Mouse (Mus musculus) frontal cortex, postnatal 14 days (tissue): ENCODE measurements around the gene Rplp2.
"Not testable (repeated sequence)": the region's sequence is repeated elsewhere in the genome, so short reads cannot be mapped to it uniquely, and the experiment has no call there.

Experiments
- DNase-seq, 2 experiments: peaks; one replicate each; pipeline ENCODE4 v3.0.0; 2022; ENCODE audit warnings: low spot score in 2 of 2

Gene Rplp2

GRCm38 (mm10) chr7:141447110-141447991 lies at the start of gene Rplp2:
TSS of gene Rplp2 (plus strand) at chr7:141447370.
- peak; percentile 92 to 95 for DNase-seq

DNA sequence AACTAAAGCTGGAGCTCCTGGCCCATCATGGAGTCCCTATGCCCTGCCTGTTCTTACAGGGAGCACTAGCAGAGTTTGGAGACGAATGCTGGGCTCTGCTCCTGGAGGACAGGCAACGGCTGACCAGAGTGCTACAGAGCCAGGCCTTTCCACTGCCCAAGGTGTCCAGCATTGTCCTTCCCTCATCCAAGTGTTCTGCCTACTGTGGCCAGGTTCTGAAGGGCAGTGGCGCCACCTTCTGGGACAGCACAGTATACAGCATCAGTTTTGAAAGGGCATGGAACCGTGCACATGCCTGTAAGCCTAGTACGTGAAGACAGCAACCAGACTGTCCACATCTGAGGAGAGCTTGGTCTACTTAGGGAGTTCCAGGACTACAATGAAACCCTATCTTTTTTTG lies 43.9 kb upstream of the Rplp2 start:
- DNase-seq: no peak

DNA sequence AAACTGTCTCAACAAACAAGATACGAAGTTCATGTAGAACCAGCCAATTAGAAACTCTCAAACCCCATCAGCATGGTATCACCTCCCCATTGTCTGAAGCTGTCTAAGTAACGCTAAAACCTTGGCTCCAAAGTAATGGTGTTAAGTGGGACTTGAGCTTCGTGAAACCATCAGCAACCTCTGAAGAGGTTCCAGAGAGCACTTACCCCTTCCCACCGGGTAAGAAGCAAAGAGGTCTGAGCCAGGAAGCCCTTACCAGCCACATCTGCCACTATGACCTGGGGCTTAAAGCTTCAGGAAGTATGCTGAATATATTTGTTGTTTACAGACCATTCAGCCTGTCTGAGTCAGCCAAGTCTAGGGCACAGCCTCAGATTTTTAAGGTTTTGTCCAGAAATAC lies 41.7 kb upstream of the Rplp2 start:
- no peak for DNase-seq

- not testable (repeated sequence) for DNase-seq
Observed at GRCm38 (mm10) chr7:141407670-141408069, 39.5 kb upstream of the Rplp2 start.

- peak in 1 of 2 experiments; percentile 72 for DNase-seq
Observed at GRCm38 (mm10) chr7:141408833-141409232, 38.3 kb upstream of the Rplp2 start.

GRCm38 (mm10) chr7:141410631-141411030 lies 36.5 kb upstream of the Rplp2 start:
- DNase-seq: no peak

- no peak for DNase-seq
Observed at GRCm38 (mm10) chr7:141411667-141412066, 35.5 kb upstream of the Rplp2 start.

GRCm38 (mm10) chr7:141413331-141413730 lies 33.8 kb upstream of the Rplp2 start:
- no peak for DNase-seq

GRCm38 (mm10) chr7:141413809-141414584 lies 33.2 kb upstream of the Rplp2 start, which contains the start of gene Gatd1:
TSS of gene Gatd1 (minus strand) at chr7:141414136.
- peak; percentile 94 to 99 for DNase-seq

DNA sequence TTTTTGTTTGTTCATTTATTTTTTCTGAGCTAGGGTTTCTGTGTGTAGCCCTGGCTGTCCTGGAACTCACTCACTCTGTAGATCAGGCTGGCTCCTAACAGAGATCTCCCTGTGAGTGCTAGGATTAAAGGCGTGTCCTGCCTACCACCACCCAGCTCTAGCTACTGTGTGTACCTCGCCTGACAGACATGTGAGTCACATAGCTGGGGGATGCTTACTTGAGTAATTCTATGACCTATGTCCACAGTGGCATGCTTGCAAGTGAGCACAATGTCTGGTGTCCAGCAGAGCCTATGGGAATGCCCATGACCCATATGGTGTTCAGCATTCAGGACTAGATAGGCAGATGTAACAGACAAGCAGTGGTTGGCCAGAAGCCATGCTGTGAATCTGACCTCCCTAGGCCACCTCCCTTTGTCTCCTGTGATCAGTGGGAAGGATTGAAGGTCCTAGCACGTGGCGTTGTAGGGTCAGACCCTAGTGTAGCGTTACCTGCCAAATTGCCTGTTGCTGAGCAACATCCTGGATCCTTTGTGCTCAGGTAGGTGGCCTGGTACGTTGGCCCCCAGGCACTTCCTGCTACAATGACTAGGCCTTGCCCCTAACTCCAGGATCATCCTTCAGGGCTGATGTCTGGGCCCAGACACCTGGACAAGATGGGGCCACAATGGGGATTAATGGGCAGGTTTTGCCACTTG lies 30.9 kb upstream of the Rplp2 start:
- no peak for DNase-seq

DNA sequence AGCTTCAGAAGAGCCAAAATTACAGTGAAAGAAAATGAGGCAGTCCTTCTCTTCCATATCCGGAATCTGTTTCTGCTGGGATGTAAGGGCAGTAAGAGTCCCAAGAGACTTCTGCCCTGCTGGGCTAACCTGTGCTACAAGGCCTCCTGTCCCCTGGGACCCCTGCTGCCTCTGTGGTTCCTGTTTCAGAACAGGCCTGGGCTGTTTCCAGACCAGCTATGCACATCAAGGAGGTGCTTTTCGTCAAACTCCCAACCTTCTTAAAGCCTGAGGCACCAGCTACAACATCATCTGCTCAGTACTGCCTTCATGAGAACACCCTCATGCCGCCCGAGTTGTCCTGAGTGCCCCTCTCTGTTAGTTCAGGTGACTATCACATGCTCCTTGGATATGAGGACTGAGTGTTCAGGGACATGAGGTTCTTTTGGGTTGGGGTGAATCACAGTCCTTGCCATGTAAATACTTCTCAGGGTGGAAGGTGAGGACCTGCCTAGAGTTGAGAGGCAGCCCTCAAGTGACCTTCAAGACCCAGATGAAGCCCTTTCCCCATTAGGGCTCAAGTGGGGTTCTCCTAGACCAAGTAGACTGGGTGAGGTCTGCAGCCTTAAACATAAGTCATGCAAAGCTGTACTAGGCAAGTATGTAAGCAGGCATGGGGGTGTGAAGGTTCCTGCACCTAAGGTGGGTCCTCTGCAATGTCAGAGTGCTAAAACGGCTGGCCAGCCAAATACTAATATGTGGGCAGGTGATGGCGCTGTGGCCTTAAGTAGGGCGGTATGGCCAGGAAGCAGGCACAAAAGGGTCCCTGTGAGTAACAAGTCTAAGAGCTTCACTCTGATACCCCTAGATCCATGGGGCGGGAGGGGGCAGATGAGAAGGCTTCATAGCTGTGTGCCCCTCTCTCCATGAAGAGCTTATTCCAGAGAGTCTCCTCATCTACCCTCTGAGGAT lies 29.2 kb upstream of the Rplp2 start:
- DNase-seq: no peak

DNA sequence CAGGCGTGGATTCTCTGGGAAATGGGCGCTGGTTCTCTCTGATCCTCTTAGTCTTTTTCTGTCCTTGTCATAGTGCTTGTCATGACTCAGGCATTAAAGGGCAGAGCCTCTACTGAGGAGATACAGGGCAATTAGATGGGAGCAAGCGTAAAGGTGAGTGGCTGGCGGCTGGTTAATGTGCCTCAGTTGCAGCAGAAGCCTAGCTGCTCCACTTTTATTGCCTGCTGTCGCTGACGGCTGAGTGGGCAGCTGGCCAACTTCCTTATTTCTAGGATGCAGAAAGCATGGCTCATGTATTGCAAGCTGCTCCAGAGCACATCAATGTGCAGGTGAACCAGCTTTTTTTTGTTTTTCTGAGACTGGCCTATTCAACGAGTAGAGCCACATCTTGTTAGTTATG lies 28.2 kb upstream of the Rplp2 start:
- DNase-seq: no peak

GRCm38 (mm10) chr7:141420030-141420702 lies 27.0 kb upstream of the Rplp2 start:
- DNase-seq: no peak

- no peak for DNase-seq
Observed at GRCm38 (mm10) chr7:141423811-141424210, 23.4 kb upstream of the Rplp2 start.

DNA sequence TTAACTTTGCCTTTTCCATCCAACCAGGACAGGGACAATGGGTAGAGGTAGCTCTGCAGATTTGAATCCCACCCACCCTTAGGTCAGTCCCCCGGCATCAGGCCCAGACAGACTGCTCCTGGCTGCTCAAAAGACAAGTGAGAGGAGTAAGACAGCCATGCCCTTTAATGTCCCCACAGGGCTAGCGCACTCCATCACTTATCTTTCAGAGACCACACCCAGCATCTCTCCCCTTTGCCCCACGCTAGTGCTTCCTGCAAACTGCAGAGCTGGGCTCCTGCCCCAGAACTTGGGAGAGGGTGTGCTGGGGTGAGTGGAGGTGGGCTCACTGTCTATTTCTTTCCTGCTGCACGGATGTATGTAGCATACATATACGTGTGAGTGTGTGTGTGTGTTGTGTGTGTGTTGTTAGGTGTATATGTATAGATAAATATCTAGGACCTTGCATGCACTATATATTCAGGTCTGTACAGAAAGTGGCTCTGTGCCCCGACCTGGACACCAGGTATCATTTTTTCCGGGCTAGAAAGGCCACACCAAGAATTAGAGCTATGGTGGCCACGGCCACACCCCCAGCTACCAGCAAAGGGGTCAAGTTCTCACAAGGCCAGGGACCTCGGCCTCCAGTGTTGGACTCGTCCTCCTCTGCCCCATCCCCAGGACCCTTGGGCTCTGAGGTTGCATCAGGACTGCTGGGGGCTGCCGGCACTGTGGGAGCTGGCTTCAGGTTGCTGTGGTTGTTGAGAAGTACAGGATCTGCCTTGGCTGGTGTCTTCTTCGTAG lies 20.0 kb upstream of the Rplp2 start:
- DNase-seq: no peak

DNA sequence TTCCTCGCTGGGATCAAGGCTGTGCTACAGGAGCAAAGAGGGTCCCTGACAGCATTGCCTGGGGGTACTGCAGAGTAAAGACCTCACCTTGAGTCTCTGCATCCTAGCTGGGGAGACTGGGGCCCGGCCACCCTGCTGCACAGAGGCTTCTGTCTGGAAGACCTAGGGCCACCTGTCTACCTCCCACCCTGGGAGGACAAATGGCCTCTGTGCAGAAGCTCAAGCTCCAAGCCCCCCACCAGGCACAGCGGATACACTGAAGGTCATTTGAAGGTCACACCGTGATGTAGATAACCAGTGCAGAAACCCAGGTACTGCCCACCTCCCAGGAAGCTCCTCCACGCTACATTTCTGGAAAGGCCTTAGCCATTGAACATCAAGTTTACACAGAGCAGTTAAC lies 18.5 kb upstream of the Rplp2 start:
- DNase-seq: no peak

- DNase-seq: peak; percentile 82 to 87
Observed at GRCm38 (mm10) chr7:141429310-141429709, 17.9 kb upstream of the Rplp2 start, which contains the start of gene Cend1. TSS of gene Cend1 (minus strand) at chr7:141429491.

DNA sequence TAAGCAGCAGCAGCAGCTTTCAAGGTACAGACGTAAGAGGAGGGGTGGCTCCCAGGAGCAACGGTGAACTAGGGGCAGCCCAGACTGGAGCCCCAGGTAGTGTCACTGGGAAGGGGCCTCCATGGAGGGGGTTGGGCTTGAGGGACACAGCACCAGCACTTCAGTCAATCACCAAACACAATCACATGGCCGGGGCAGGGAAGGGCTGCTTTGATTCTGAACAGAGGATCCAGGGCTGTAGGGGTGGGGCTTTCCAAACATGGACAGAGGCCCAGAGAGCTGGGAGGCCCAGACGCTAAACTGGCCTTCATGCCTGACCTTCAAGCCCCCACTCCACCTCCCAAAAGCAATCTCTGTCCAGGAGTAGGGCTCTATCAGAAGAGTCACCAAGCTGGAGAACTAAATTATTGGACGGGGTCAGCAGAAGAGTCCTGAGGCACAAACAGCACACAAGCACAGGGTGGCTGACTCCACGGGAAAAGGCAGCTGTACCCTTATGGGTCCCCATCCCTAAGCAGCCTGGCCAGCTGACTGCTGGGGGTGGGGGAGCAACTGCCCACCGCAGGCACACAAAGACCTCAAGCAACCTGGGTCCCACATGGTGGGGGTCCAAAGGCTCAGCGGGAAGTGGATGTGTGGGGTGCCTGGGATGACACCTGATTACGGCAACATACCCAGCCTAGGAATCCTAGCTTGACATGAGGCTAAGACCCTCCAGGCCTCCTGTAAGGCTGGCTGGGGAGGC lies 17.2 kb upstream of the Rplp2 start:
- no peak for DNase-seq
